ENCODE assay signal across 15 mouse cellular contexts in the genomic region with DNA sequence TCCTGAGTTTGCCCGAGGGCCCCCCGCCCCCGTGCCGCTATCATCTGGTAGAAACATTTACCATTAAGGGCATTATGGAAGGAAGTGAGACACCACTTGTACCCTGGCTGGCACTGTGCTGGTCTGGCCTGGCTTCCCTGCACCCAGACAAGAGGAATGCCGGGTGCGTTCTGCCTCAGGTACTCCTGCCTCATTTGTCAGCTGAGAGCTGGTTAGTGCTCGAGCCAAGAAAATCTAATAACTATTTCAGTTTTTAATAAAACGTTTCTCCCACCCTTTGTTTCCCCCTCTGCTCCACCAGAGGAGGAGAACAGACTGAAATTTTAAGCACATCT. TPM values are rescaled to one million over a fixed set of nuclear protein-coding genes. Genes with fewer than 3 reads are reported as not detected.
A peak's percentile ranks its signal among the peaks of the same experiment; 100 is the strongest.
DNase-seq lines count a peak whose midpoint lies in the region; ATAC-seq and TF ChIP-seq lines count a peak whose summit lies in the region.
"Had no signal": no experiment of that assay in that cellular context is flagged by ENCODE, and none has a peak within 500 bp of the region (broad histone marks: within the 10 kb centered on the region; RNA-seq: fewer than 3 reads in every experiment).

No protein-coding gene starts in this region.

- peaks cover 22% of the 10 kb centered on the region; the same call in 1 of the 2 replicates for H3K27me3 ChIP-seq in forebrain, embryonic 10.5 days (ENCODE audit: poor library complexity, severe bottlenecking)
- H3K27me3 ChIP-seq in forebrain, embryonic 11.5 days (ENCODE audit: control insufficient read depth, insufficient read depth, low read length): no peaks in the 10 kb centered on the region
- H3K27me3 ChIP-seq in hindbrain, embryonic 10.5 days (ENCODE audit: insufficient read depth, poor library complexity, severe bottlenecking): peaks cover 51% of the 10 kb centered on the region
- no peaks in the 10 kb centered on the region for H3K27me3 ChIP-seq in hindbrain, postnatal 0 days (ENCODE audit: insufficient read depth, low read length)
- no peaks in the 10 kb centered on the region for H3K27me3 ChIP-seq in ES-Bruce4 (ENCODE audit: control insufficient read depth, insufficient read depth, low read length, poor library complexity, severe bottlenecking)
- H3K27me3 ChIP-seq in limb, embryonic 12.5 days: no peaks in the 10 kb centered on the region
- H3K27me3 ChIP-seq in liver, postnatal 0 days (ENCODE audit: insufficient read depth, low read length): peaks cover 15% of the 10 kb centered on the region; the same call in 1 of the 2 replicates
- H3K27me3 ChIP-seq: forebrain, embryonic 15.5 days had no signal

- H3K27ac ChIP-seq in forebrain, embryonic 10.5 days: peak overlapping the region; percentile 30
- H3K27ac ChIP-seq in forebrain, embryonic 11.5 days (ENCODE audit: low read depth, low read length): no peak overlapping the region
- peak overlapping the region; percentile 50; the same call in 1 of the 2 replicates for H3K27ac ChIP-seq in hindbrain, embryonic 10.5 days
- no peak overlapping the region for H3K27ac ChIP-seq in hindbrain, postnatal 0 days
- 0 out of 2 replicates have a peak overlapping the region, but pooled peaks have one; percentile 25 for H3K27ac ChIP-seq in ES-Bruce4 (ENCODE audit: insufficient read depth, low read length)
- H3K27ac ChIP-seq in limb, embryonic 12.5 days: peak overlapping the region; percentile 89
- H3K27ac ChIP-seq in liver, postnatal 0 days (ENCODE audit: low read depth): no peak overlapping the region
- H3K27ac ChIP-seq in layer of hippocampus, adult 2 months: no peak overlapping the region
- H3K27ac ChIP-seq: forebrain, embryonic 15.5 days; liver, embryonic 15.5 days; midbrain, embryonic 10.5 days had no signal

- no peak overlapping the region for H3K9ac ChIP-seq in forebrain, embryonic 11.5 days (ENCODE audit: low read length)
- H3K9ac ChIP-seq in hindbrain, postnatal 0 days (replicated peaks; ENCODE audit: low read length): no peak overlapping the region
- H3K9ac ChIP-seq in ES-Bruce4 (ENCODE audit: low read depth, poor library complexity, severe bottlenecking): peak overlapping the region; percentile 43; the same call in 1 of the 2 replicates
- H3K9ac ChIP-seq in limb, embryonic 12.5 days (replicated peaks): no peak overlapping the region
- no peak overlapping the region for H3K9ac ChIP-seq in liver, postnatal 0 days (replicated peaks)
- H3K9ac ChIP-seq: forebrain, embryonic 15.5 days; liver, embryonic 15.5 days had no signal

- TF ChIP-seq CTCF in hindbrain, postnatal 0 days (IDR thresholded peaks at IDR 0.05; ENCODE audit: low read depth): no peak
- no peak for TF ChIP-seq CTCF in ES-Bruce4 (IDR thresholded peaks at IDR 0.05; ENCODE audit: low read depth, low read length)
- TF ChIP-seq CTCF in liver, postnatal 0 days (IDR thresholded peaks at IDR 0.05; ENCODE audit: low read depth): no peak
- TF ChIP-seq CTCF in layer of hippocampus, adult 2 months (conservative IDR thresholded peaks at IDR 0.05): no peak

- H3K9me3 ChIP-seq in forebrain, embryonic 10.5 days: 0 out of 2 replicates have a peak, but pooled peaks cover 3% of the 10 kb centered on the region
- no peaks in the 10 kb centered on the region for H3K9me3 ChIP-seq in forebrain, embryonic 11.5 days (ENCODE audit: control insufficient read depth, low read length)
- no peaks in the 10 kb centered on the region for H3K9me3 ChIP-seq in hindbrain, embryonic 10.5 days
- no peaks in the 10 kb centered on the region for H3K9me3 ChIP-seq in hindbrain, postnatal 0 days (ENCODE audit: low read length)
- no peaks in the 10 kb centered on the region for H3K9me3 ChIP-seq in ES-Bruce4 (replicated peaks; ENCODE audit: control insufficient read depth, insufficient read depth, low read length, poor library complexity, severe bottlenecking)
- H3K9me3 ChIP-seq in limb, embryonic 12.5 days: no peaks in the 10 kb centered on the region
- no peaks in the 10 kb centered on the region for H3K9me3 ChIP-seq in liver, postnatal 0 days (ENCODE audit: low read length)
- H3K9me3 ChIP-seq: forebrain, embryonic 15.5 days; liver, embryonic 15.5 days; midbrain, embryonic 10.5 days had no signal

- ATAC-seq in forebrain, embryonic 11.5 days (replicated peaks; ENCODE audit: low FRiP score): no peak
- ATAC-seq in hindbrain, postnatal 0 days: no peak
- no peak for ATAC-seq in limb, embryonic 12.5 days (ENCODE audit: insufficient number of reproducible peaks, insufficient read depth, low FRiP score, low TSS enrichment, low read depth)
- no peak for ATAC-seq in liver, postnatal 0 days
- ATAC-seq: forebrain, embryonic 15.5 days had no signal

- H3K4me2 ChIP-seq in forebrain, embryonic 11.5 days (ENCODE audit: low read depth, low read length, severe bottlenecking): no peak overlapping the region
- no peak overlapping the region for H3K4me2 ChIP-seq in hindbrain, postnatal 0 days (ENCODE audit: low read depth, low read length)
- peak overlapping the region; percentile 37 for H3K4me2 ChIP-seq in limb, embryonic 12.5 days
- no peak overlapping the region for H3K4me2 ChIP-seq in liver, postnatal 0 days (ENCODE audit: low read depth, low read length)
- H3K4me2 ChIP-seq: forebrain, embryonic 15.5 days; liver, embryonic 15.5 days had no signal

- H3K36me3 ChIP-seq in forebrain, embryonic 10.5 days (replicated peaks): peaks cover 16% of the 10 kb centered on the region
- H3K36me3 ChIP-seq in forebrain, embryonic 11.5 days (ENCODE audit: control insufficient read depth, insufficient read depth, low read length): no peaks in the 10 kb centered on the region
- H3K36me3 ChIP-seq in hindbrain, embryonic 10.5 days: 0 out of 2 replicates have a peak, but pooled peaks cover 8% of the 10 kb centered on the region
- H3K36me3 ChIP-seq in hindbrain, postnatal 0 days (ENCODE audit: insufficient read depth, low read length): no peaks in the 10 kb centered on the region
- no peaks in the 10 kb centered on the region for H3K36me3 ChIP-seq in ES-Bruce4 (ENCODE audit: control insufficient read depth, insufficient read depth, low read length, poor library complexity, severe bottlenecking)
- peaks cover 4% of the 10 kb centered on the region; the same call in 1 of the 2 replicates for H3K36me3 ChIP-seq in limb, embryonic 12.5 days
- H3K36me3 ChIP-seq in liver, postnatal 0 days (replicated peaks; ENCODE audit: insufficient read depth, low read length): no peaks in the 10 kb centered on the region
- H3K36me3 ChIP-seq: forebrain, embryonic 15.5 days; liver, embryonic 15.5 days; midbrain, embryonic 10.5 days had no signal

- TF ChIP-seq EP300 in ES-Bruce4 (IDR thresholded peaks at IDR 0.05; ENCODE audit: insufficient read depth, low read depth, low read length): no peak
- no peak for TF ChIP-seq EP300 in liver, postnatal 0 days (IDR thresholded peaks at IDR 0.05; ENCODE audit: low read depth)

- peaks cover 67% of the 10 kb centered on the region for H3K4me1 ChIP-seq in forebrain, embryonic 10.5 days
- no peaks in the 10 kb centered on the region; the same call in 1 of the 2 replicates for H3K4me1 ChIP-seq in forebrain, embryonic 11.5 days (replicated peaks; ENCODE audit: control insufficient read depth, insufficient read depth, low read length)
- peaks cover 62% of the 10 kb centered on the region for H3K4me1 ChIP-seq in hindbrain, embryonic 10.5 days (replicated peaks)
- no peaks in the 10 kb centered on the region for H3K4me1 ChIP-seq in hindbrain, postnatal 0 days (ENCODE audit: insufficient read depth, low read length)
- peaks cover 9% of the 10 kb centered on the region for H3K4me1 ChIP-seq in ES-Bruce4 (ENCODE audit: control insufficient read depth, insufficient read depth, low read length)
- peaks cover 62% of the 10 kb centered on the region for H3K4me1 ChIP-seq in limb, embryonic 12.5 days (replicated peaks)
- no peaks in the 10 kb centered on the region for H3K4me1 ChIP-seq in liver, postnatal 0 days (ENCODE audit: insufficient read depth)
- H3K4me1 ChIP-seq: forebrain, embryonic 15.5 days; liver, embryonic 15.5 days had no signal

- no peak for DNase-seq in forebrain, embryonic 10.5 days (ENCODE audit: extremely low spot score, low spot score)
- DNase-seq in forebrain, embryonic 11.5 days (ENCODE audit: low spot score): no peak
- DNase-seq in hindbrain, embryonic 10.5 days (ENCODE audit: low spot score): no peak
- no peak for DNase-seq in hindbrain, postnatal 0 days (ENCODE audit: low spot score)
- no peak for DNase-seq in liver, postnatal 0 days
- DNase-seq in layer of hippocampus, adult 2 months (ENCODE audit: low spot score in 2 of 2): no peak
- DNase-seq: adrenal gland, adult 8-10 months; cerebellum, postnatal 10 days; gastrocnemius, postnatal 14 days had no signal

- H3K4me3 ChIP-seq in forebrain, embryonic 10.5 days: no peak overlapping the region
- H3K4me3 ChIP-seq in forebrain, embryonic 11.5 days (ENCODE audit: low read depth, low read length): no peak overlapping the region
- H3K4me3 ChIP-seq in hindbrain, embryonic 10.5 days: no peak overlapping the region
- H3K4me3 ChIP-seq in hindbrain, postnatal 0 days (ENCODE audit: low read length): no peak overlapping the region
- no peak overlapping the region for H3K4me3 ChIP-seq in ES-Bruce4 (ENCODE audit: low read depth, low read length)
- no peak overlapping the region for H3K4me3 ChIP-seq in limb, embryonic 12.5 days (replicated peaks)
- H3K4me3 ChIP-seq in liver, postnatal 0 days (ENCODE audit: low read depth, low read length): no peak overlapping the region
- H3K4me3 ChIP-seq in layer of hippocampus, adult 2 months: no peak overlapping the region
- H3K4me3 ChIP-seq: forebrain, embryonic 15.5 days; liver, embryonic 15.5 days; midbrain, embryonic 10.5 days; myocyte had no signal

- 68% methylated on average over 8 of the region's 8 CpGs for WGBS in forebrain, embryonic 10.5 days
- WGBS in forebrain, embryonic 11.5 days: 62% methylated on average over 8 of the region's 8 CpGs
- WGBS in hindbrain, embryonic 10.5 days: 54% methylated on average over 8 of the region's 8 CpGs
- WGBS in hindbrain, postnatal 0 days: 48% methylated on average over 8 of the region's 8 CpGs
- 11% methylated on average over 8 of the region's 8 CpGs for WGBS in limb, embryonic 12.5 days
- WGBS in liver, postnatal 0 days (ENCODE audit: insufficient replicate concordance): 24% methylated on average over 8 of the region's 8 CpGs

- no peak for TF ChIP-seq POLR2A in ES-Bruce4 (IDR thresholded peaks at IDR 0.05; ENCODE audit: insufficient read depth, low read length)

RNA-seq across cellular contexts. Expression of a gene that starts 20.4 kb away (rescaled TPM):
- 7.4 and 9.6 TPM in 2 replicates for polyA plus RNA-seq in forebrain, embryonic 10.5 days (2016; fragmentation: Nextera tagmentation; extraction: Ambion mirVana)
- 7.2 and 7.8 TPM in 2 replicates for polyA plus RNA-seq in forebrain, embryonic 11.5 days (2014; fragmentation: Nextera tagmentation; extraction: Ambion mirVana)
- 4.0 and 6.5 TPM in 2 replicates for polyA plus RNA-seq in hindbrain, embryonic 10.5 days (2016; fragmentation: Nextera tagmentation; extraction: Ambion mirVana)
- total RNA-seq in hindbrain, postnatal 0 days (2014; rRNA removed): 10.6 and 16.1 TPM in 2 replicates
- 2.8 and 3.1 TPM in 2 replicates for polyA plus RNA-seq in hindbrain, postnatal 0 days (2015; fragmentation: Nextera tagmentation; extraction: Ambion mirVana)
- polyA plus RNA-seq in ES-Bruce4 (2011; ENCODE audit: insufficient read depth, insufficient read length, low read depth, missing spikeins): 47.3 and 48.9 TPM in 2 replicates
- 13.5 and 15.5 TPM in 2 replicates for polyA plus RNA-seq in limb, embryonic 12.5 days (2016; fragmentation: Nextera tagmentation; extraction: Ambion mirVana)
- polyA plus RNA-seq in liver, postnatal 0 days (2015; fragmentation: Nextera tagmentation; extraction: Ambion mirVana): 0.11 and 0.12 TPM in 2 replicates
- 1 to 10 TPM; 2.8 to 3.2 TPM for total RNA-seq in layer of hippocampus, adult 2 months (2021)

RNA-seq across cellular contexts. Expression of a gene that starts 55.5 kb away (rescaled TPM):
- 1.6 and 2.4 TPM in 2 replicates for polyA plus RNA-seq in forebrain, embryonic 10.5 days (2016; fragmentation: Nextera tagmentation; extraction: Ambion mirVana)
- polyA plus RNA-seq in forebrain, embryonic 11.5 days (2014; fragmentation: Nextera tagmentation; extraction: Ambion mirVana): 2.3 and 2.9 TPM in 2 replicates
- polyA plus RNA-seq in hindbrain, embryonic 10.5 days (2016; fragmentation: Nextera tagmentation; extraction: Ambion mirVana): 2.5 and 3.6 TPM in 2 replicates
- total RNA-seq in hindbrain, postnatal 0 days (2014; rRNA removed): 19.8 and 21.9 TPM in 2 replicates
- polyA plus RNA-seq in hindbrain, postnatal 0 days (2015; fragmentation: Nextera tagmentation; extraction: Ambion mirVana): 16.8 and 17.7 TPM in 2 replicates
- polyA plus RNA-seq in ES-Bruce4 (2011; ENCODE audit: insufficient read depth, insufficient read length, low read depth, missing spikeins): 2.2 and 2.6 TPM in 2 replicates
- polyA plus RNA-seq in limb, embryonic 12.5 days (2016; fragmentation: Nextera tagmentation; extraction: Ambion mirVana): 26.6 and 27.4 TPM in 2 replicates
- polyA plus RNA-seq in liver, postnatal 0 days (2015; fragmentation: Nextera tagmentation; extraction: Ambion mirVana): 7.7 and 11.4 TPM in 2 replicates
- 10 to 100 TPM; 77.1 to 79.5 TPM for total RNA-seq in layer of hippocampus, adult 2 months (2021)

Comparison
In these comparisons a context has a peak if more than half of its experiments do, and no peak if none do; other contexts are left out.
1. H3K27ac ChIP-seq: peak in forebrain, embryonic 10.5 days (single experiment), hindbrain, embryonic 10.5 days (single experiment), ES-Bruce4 (single experiment) and limb, embryonic 12.5 days (single experiment); none in forebrain, embryonic 11.5 days (single experiment), hindbrain, postnatal 0 days (single experiment), liver, postnatal 0 days (single experiment) and layer of hippocampus, adult 2 months (single experiment).